Mouse (Mus musculus): ENCODE data around the gene Olfr520.
"Not testable (repeated sequence)": the region's sequence is repeated elsewhere in the genome, so short reads cannot be mapped to it uniquely, and the experiment has no call there.

Olfr520 gene

DNA sequence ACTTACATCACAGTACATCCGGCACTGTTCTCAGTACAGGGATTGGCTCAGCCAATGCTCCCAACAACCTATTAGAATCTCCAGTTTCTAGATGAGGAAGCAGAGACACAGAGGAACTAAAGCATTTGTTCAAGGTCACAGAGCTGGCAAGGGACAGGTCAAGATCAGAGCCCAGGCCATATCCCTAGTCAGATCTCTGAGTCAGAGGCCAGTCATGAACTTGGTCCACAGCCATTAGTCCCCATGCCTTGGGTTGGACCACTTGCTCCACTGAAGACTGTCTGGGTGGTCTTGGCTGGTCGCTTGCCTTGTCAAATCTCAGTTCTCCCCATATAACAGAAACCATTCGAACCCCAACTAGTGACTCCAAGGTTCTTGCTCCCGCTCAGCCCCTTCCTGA lies 17.6 kb upstream of the Olfr520 start:
- no peak for DNase-seq (ENCODE audit: low spot score)

GRCm38 (mm10) chr7:99716536-99716935 lies 13.5 kb upstream of the Olfr520 start:
- DNase-seq (ENCODE audit: low spot score), result no peak

DNA sequence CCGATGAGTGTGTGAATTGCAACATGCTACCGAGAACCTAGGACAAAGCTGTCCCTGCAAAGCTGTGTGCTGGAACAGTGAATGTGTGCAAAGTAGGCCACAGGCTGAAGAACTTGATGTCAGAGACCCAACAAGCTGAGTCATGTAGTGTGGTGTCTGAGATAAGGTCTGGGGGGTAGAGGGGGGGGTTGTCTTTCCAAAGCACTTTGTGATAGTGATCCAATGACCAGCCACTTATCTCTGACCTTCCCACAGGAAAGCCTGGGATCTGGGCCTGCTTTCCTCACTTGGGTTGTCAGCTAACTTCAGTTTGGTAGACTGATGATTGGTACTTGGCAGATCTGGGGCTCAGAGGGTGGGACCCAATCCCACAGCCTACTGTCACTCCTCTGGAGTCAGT lies 4.5 kb downstream of the Olfr520 start:
- no peak for DNase-seq (ENCODE audit: low spot score)

- DNase-seq (ENCODE audit: low spot score), result not testable (repeated sequence)
Measured at GRCm38 (mm10) chr7:99735491-99735890, 5.4 kb downstream of the Olfr520 start.

GRCm38 (mm10) chr7:99739276-99739675 lies 9.2 kb downstream of the Olfr520 start:
- no peak for DNase-seq (ENCODE audit: low spot score)

- no peak for DNase-seq (ENCODE audit: low spot score)
Measured at GRCm38 (mm10) chr7:99763207-99763606, 33.1 kb downstream of the Olfr520 start, which contains the start of gene Olfr521. TSS of gene Olfr521 (plus strand) at chr7:99763507.

DNA sequence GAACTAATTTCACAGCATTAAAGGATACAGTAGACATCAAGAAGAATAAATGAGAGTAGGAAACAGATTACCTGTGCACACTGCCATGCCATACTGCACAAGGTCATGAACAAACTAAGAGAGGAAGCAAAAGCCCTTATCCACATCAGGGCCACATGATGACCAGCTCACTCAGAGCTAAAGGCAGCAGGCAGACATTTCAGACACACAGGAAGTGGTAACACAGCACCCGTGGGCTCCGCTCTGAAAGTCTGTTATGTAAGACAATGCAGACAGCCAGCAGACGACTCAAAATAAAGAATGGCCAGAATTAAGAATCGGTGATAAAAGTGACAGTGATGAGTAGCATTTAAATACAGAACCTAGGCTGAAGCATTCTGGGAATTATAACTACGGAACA lies 51.3 kb downstream of the Olfr520 start:
- DNase-seq (ENCODE audit: low spot score), result no peak

DNA sequence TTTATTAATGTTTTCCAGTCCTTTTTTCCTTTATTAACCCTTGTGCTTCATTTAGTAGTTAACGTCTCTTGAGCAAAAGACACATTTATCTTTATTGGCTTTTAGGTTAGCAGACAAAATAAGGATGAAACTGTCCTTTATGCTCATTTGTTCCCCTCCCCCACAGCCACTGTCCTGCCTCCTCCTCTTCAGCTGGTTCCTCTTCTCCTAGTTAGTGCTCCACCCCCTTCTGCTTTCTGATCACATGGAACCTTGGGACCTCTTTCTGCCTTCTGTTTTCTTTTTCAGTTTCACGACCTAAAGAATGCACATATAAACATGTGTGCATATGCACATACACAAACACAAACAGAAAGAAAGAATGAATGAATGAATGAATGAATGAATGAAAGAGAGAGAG lies 51.8 kb downstream of the Olfr520 start:
- DNase-seq (ENCODE audit: low spot score), result no peak

DNA sequence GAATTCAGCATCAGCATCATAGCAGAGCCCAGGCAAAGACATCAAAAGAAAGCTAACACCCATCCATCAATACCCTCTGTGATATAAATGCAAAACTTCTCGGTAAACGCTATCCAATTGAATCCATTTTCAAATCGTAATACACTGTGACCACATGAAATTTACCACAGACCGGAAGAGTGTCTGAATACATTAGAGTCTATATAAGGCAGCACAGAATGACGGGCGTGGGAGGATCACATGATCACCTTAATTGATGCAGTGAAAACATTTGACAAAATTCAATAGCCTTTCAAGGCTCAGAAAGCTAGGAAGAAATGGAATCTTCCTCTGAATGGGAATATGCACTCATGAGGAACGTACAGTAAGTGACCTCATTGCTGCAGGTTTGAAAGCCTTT lies 53.3 kb downstream of the Olfr520 start:
- no peak for DNase-seq (ENCODE audit: low spot score)

GRCm38 (mm10) chr7:99785553-99785952 lies 55.5 kb downstream of the Olfr520 start:
- DNase-seq (ENCODE audit: low spot score), result no peak

All from urinary bladder, postnatal 25 days (tissue).